Mouse (Mus musculus) ZHBTc4 (cell line): ENCODE measurements around the gene Olfr667.

Source experiments
- DNase-seq: peaks from one replicate; pipeline ENCODE4 v3.0.0-alpha.2; 2011; ENCODE audit warnings: low read depth, low spot score

Gene Olfr667

GRCm38 (mm10) chr7:104921382-104921781 lies at the start of gene Olfr667:
Olfr667 (minus strand) TSS chr7:104921482.
- no peak for DNase-seq

GRCm38 (mm10) chr7:104962520-104962919 lies 41.2 kb upstream of the Olfr667 start, which contains the start of gene Olfr670:
Olfr670 (minus strand) TSS chr7:104962620.
- no peak for DNase-seq

GRCm38 (mm10) chr7:104950234-104950633 lies 29.0 kb upstream of the Olfr667 start:
- DNase-seq = peak; percentile 15

GRCm38 (mm10) chr7:104933940-104934339 lies 12.7 kb upstream of the Olfr667 start, which contains the start of gene Olfr669:
Olfr669 (plus strand) TSS chr7:104934240.
- no peak for DNase-seq

GRCm38 (mm10) chr7:104927957-104928356 lies 6.7 kb upstream of the Olfr667 start, which contains the start of gene Olfr668:
Olfr668 (minus strand) TSS chr7:104928057.
- no peak for DNase-seq

- DNase-seq = no peak
Measured at GRCm38 (mm10) chr7:104895852-104896251, 25.4 kb downstream of the Olfr667 start, which contains the start of gene Olfr666. Olfr666 (minus strand) TSS chr7:104895952.

- no peak for DNase-seq
Measured at GRCm38 (mm10) chr7:104877731-104878130, 43.6 kb downstream of the Olfr667 start, which contains the start of gene Olfr665. Olfr665 (plus strand) TSS chr7:104878031.
